Mouse (Mus musculus) embryonic facial prominence, embryonic 12.5 days (tissue): ENCODE measurements at regions not wholly inside any gene's neighbourhood (a gene's known extent, or its start where the extent isn't known, plus 50 kb on each side); places are given as distances from the start of the nearest gene placed in this dataset.
"Not testable (repeated sequence)": the region's sequence is repeated elsewhere in the genome, so short reads cannot be mapped to it uniquely, and the experiment has no call there.

Experiments used
- ATAC-seq: fragments of 200-750 bp; cut with Nextera tagmentation; 2 replicates; pipeline ENCODE4 v1.8.0; 2017; ENCODE audit not compliant: insufficient number of reproducible peaks, insufficient read depth, low FRiP score, low TSS enrichment
- H3K27ac ChIP-seq: fragments of 300-500 bp; sonication (generic); 2 replicates; pipeline ENCODE4 v1.5.1; 2016; ENCODE audit warnings: mild to moderate bottlenecking
- H3K27me3 ChIP-seq: fragments of 300-500 bp; sonication (generic); 2 replicates; pipeline ENCODE4 v1.6.1; 2016; ENCODE audit warnings: mild to moderate bottlenecking, moderate library complexity
- H3K36me3 ChIP-seq: fragments of 300-500 bp; sonication (generic); 2 replicates; pipeline ENCODE4 v1.6.1; 2016; ENCODE audit warnings: mild to moderate bottlenecking
- H3K4me1 ChIP-seq: fragments of 300-500 bp; sonication (generic); 2 replicates; pipeline ENCODE4 v1.6.1; 2016
- H3K4me2 ChIP-seq: fragments of 300-500 bp; sonication (generic); replicated peaks from 2 replicates; pipeline ENCODE4 v1.6.1; 2016; ENCODE audit warnings: mild to moderate bottlenecking, moderate library complexity
- H3K4me3 ChIP-seq: fragments of 300-500 bp; sonication (generic); 2 replicates; pipeline ENCODE4 v1.5.1; 2016; ENCODE audit warnings: mild to moderate bottlenecking
- H3K9ac ChIP-seq: fragments of 300-500 bp; sonication (generic); 2 replicates; pipeline ENCODE4 v1.6.1; 2016; ENCODE audit warnings: mild to moderate bottlenecking, moderate library complexity
- H3K9me3 ChIP-seq: fragments of 300-500 bp; sonication (generic); 2 replicates; pipeline ENCODE4 v1.6.1; 2016; ENCODE audit warnings: mild to moderate bottlenecking, moderate library complexity
- WGBS: fragments of 180-500 bp; shearing (Covaris S2); methylation state at CpG from one replicate; pipeline ENCODE4 v1.1.7; 2016; 5-methylcytosine and 5-hydroxymethylcytosine counted together

GRCm38 (mm10) chr9:31650362-31651130 is 186.3 kb upstream of the Tmem45b start:
- Histone ChIP-seq H3K27me3 (no peaks in the 10 kb centered on the region), H3K9ac (no peak overlapping the region), H3K9me3 (no peaks in the 10 kb centered on the region), H3K4me1 (no peaks in the 10 kb centered on the region), H3K4me3 (no peak overlapping the region), H3K27ac (no peak overlapping the region), H3K4me2 (no peak overlapping the region), H3K36me3 (no peaks in the 10 kb centered on the region)
- WGBS: 82% methylated on average over 10 of the region's 10 CpGs
- no peak for ATAC-seq

GRCm38 (mm10) chr9:31649073-31649472 is 184.8 kb upstream of the Tmem45b start:
- H3K27me3 ChIP-seq: no peaks in the 10 kb centered on the region
- no peaks in the 10 kb centered on the region for H3K4me1 ChIP-seq
- no peak overlapping the region for H3K4me3 ChIP-seq
- no peak for ATAC-seq
- H3K9ac ChIP-seq: no peak overlapping the region
- H3K27ac ChIP-seq: no peak overlapping the region
- no peaks in the 10 kb centered on the region for H3K9me3 ChIP-seq
- H3K36me3 ChIP-seq: no peaks in the 10 kb centered on the region
- 94% methylated on average over 5 of the region's 5 CpGs for WGBS
- H3K4me2 ChIP-seq: no peak overlapping the region

- H3K4me2 ChIP-seq: no peak overlapping the region
- no peaks in the 10 kb centered on the region for H3K9me3 ChIP-seq
- H3K9ac ChIP-seq: no peak overlapping the region
- H3K27me3 ChIP-seq: no peaks in the 10 kb centered on the region
- no peak overlapping the region for H3K27ac ChIP-seq
- no peak for ATAC-seq
- 76% methylated on average over 9 of the region's 9 CpGs for WGBS
- no peak overlapping the region for H3K4me3 ChIP-seq
- H3K36me3 ChIP-seq: no peaks in the 10 kb centered on the region
- no peaks in the 10 kb centered on the region for H3K4me1 ChIP-seq
Measured at GRCm38 (mm10) chr9:31648551-31648950, 184.3 kb upstream of the Tmem45b start.

GRCm38 (mm10) chr9:31645114-31645513 is 180.9 kb upstream of the Tmem45b start:
- no peak for ATAC-seq
- H3K4me2 ChIP-seq: no peak overlapping the region
- WGBS: 80% methylated on average over 7 of the region's 7 CpGs
- no peak overlapping the region for H3K9ac ChIP-seq
- no peak overlapping the region for H3K27ac ChIP-seq
- no peaks in the 10 kb centered on the region for H3K36me3 ChIP-seq
- H3K27me3 ChIP-seq: no peaks in the 10 kb centered on the region
- no peak overlapping the region for H3K4me3 ChIP-seq
- H3K9me3 ChIP-seq: no peaks in the 10 kb centered on the region
- H3K4me1 ChIP-seq: no peaks in the 10 kb centered on the region

GRCm38 (mm10) chr9:31644106-31644505 is 179.8 kb upstream of the Tmem45b start:
- ATAC-seq: no peak
- 78% methylated on average over 3 of the region's 3 CpGs for WGBS

GRCm38 (mm10) chr9:31642169-31642568 is 177.9 kb upstream of the Tmem45b start:
- H3K4me3 ChIP-seq: no peak overlapping the region
- no peaks in the 10 kb centered on the region for H3K4me1 ChIP-seq
- 77% methylated on average over 4 of the region's 4 CpGs for WGBS
- no peak overlapping the region for H3K9ac ChIP-seq
- no peaks in the 10 kb centered on the region for H3K36me3 ChIP-seq
- no peak overlapping the region for H3K27ac ChIP-seq
- no peak overlapping the region for H3K4me2 ChIP-seq
- no peak for ATAC-seq
- H3K27me3 ChIP-seq: no peaks in the 10 kb centered on the region
- 0 out of 2 replicates have a peak, but pooled peaks cover under 1% of the 10 kb centered on the region for H3K9me3 ChIP-seq

More at GRCm38 (mm10) chr9:31644106-31644505, 179.8 kb upstream of the Tmem45b start:
- Histone ChIP-seq H3K4me3 (no peak overlapping the region), H3K9me3 (no peaks in the 10 kb centered on the region), H3K4me2 (no peak overlapping the region), H3K9ac (no peak overlapping the region), H3K4me1 (no peaks in the 10 kb centered on the region), H3K36me3 (no peaks in the 10 kb centered on the region), H3K27me3 (no peaks in the 10 kb centered on the region), H3K27ac (no peak overlapping the region)

GRCm38 (mm10) chr9:31628291-31628690 is 164.0 kb upstream of the Tmem45b start:
- no peaks in the 10 kb centered on the region for H3K27me3 ChIP-seq
- no peaks in the 10 kb centered on the region for H3K4me1 ChIP-seq
- no peak overlapping the region for H3K27ac ChIP-seq
- no peak overlapping the region for H3K4me3 ChIP-seq
- H3K9me3 ChIP-seq: no peaks in the 10 kb centered on the region
- no peak for ATAC-seq
- H3K9ac ChIP-seq: no peak overlapping the region
- WGBS: 86% methylated on average over 6 of the region's 6 CpGs
- H3K4me2 ChIP-seq: no peak overlapping the region
- no peaks in the 10 kb centered on the region for H3K36me3 ChIP-seq

- ATAC-seq, H3K4me3 ChIP-seq, H3K4me2 ChIP-seq, H3K9ac ChIP-seq, H3K36me3 ChIP-seq, H3K27me3 ChIP-seq, H3K4me1 ChIP-seq, H3K27ac ChIP-seq, H3K9me3 ChIP-seq: not testable (repeated sequence)
- WGBS: 93% methylated on average over 7 of the region's 7 CpGs
Measured at GRCm38 (mm10) chr9:31621553-31621952, 157.3 kb upstream of the Tmem45b start.

- no peaks in the 10 kb centered on the region for H3K4me1 ChIP-seq
- no peak overlapping the region for H3K4me3 ChIP-seq
- no peaks in the 10 kb centered on the region for H3K9me3 ChIP-seq
- H3K36me3 ChIP-seq: no peaks in the 10 kb centered on the region
- H3K4me2 ChIP-seq: no peak overlapping the region
- ATAC-seq: no peak
- H3K27ac ChIP-seq: no peak overlapping the region
- no peak overlapping the region for H3K9ac ChIP-seq
- 58% methylated on average over 6 of the region's 6 CpGs for WGBS
- H3K27me3 ChIP-seq: no peaks in the 10 kb centered on the region
Measured at GRCm38 (mm10) chr9:31619344-31619743, 155.1 kb upstream of the Tmem45b start.

GRCm38 (mm10) chr9:31614250-31614945 is 150.1 kb upstream of the Tmem45b start:
- no peak overlapping the region for H3K4me2 ChIP-seq
- 64% methylated on average over 13 of the region's 13 CpGs for WGBS
- H3K9me3 ChIP-seq: no peaks in the 10 kb centered on the region
- no peak overlapping the region for H3K9ac ChIP-seq
- ATAC-seq: no peak
- H3K4me3 ChIP-seq: no peak overlapping the region
- H3K4me1 ChIP-seq: no peaks in the 10 kb centered on the region
- H3K27me3 ChIP-seq: no peaks in the 10 kb centered on the region
- H3K27ac ChIP-seq: no peak overlapping the region
- no peaks in the 10 kb centered on the region for H3K36me3 ChIP-seq

- H3K27ac ChIP-seq: no peak overlapping the region
- H3K4me2 ChIP-seq: no peak overlapping the region
- H3K9me3 ChIP-seq: no peaks in the 10 kb centered on the region
- no peaks in the 10 kb centered on the region for H3K27me3 ChIP-seq
- no peak for ATAC-seq
- H3K36me3 ChIP-seq: no peaks in the 10 kb centered on the region
- whole genome bisulfite sequencing: 65% methylated on average over 8 of the region's 8 CpGs
- H3K4me1 ChIP-seq: no peaks in the 10 kb centered on the region
- H3K4me3 ChIP-seq: no peak overlapping the region
- no peak overlapping the region for H3K9ac ChIP-seq
Measured at GRCm38 (mm10) chr9:31611036-31611695, 146.9 kb upstream of the Tmem45b start.

- Histone ChIP-seq H3K4me1 (no peaks in the 10 kb centered on the region), H3K27me3 (no peaks in the 10 kb centered on the region), H3K4me3 (no peak overlapping the region), H3K9me3 (no peaks in the 10 kb centered on the region), H3K27ac (no peak overlapping the region), H3K36me3 (no peaks in the 10 kb centered on the region), H3K9ac (no peak overlapping the region), H3K4me2 (no peak overlapping the region)
- whole genome bisulfite sequencing: 67% methylated on average over 4 of the region's 4 CpGs
- ATAC-seq: no peak
Measured at GRCm38 (mm10) chr9:31610631-31611030, 146.4 kb upstream of the Tmem45b start.
